Mouse (Mus musculus) urinary bladder, postnatal 25 days (tissue): Measurements from ENCODE around the gene Tpk1.
"Not testable (repeated sequence)": the region's sequence is repeated elsewhere in the genome, so short reads cannot be mapped to it uniquely, and the experiment has no call there.

Experiments used
- DNase-seq: peaks from one replicate; pipeline ENCODE4 v3.0.0; 2022; ENCODE audit warnings: low spot score

Tpk1 gene

GRCm38 (mm10) chr6:43522046-43522445 is 144.0 kb downstream of the Tpk1 start:
- no peak for DNase-seq

GRCm38 (mm10) chr6:43520218-43520617 is 145.9 kb downstream of the Tpk1 start:
- no peak for DNase-seq

GRCm38 (mm10) chr6:43518378-43518777 is 147.7 kb downstream of the Tpk1 start:
- no peak for DNase-seq

GRCm38 (mm10) chr6:43517316-43517655 is 148.8 kb downstream of the Tpk1 start:
- no peak for DNase-seq

GRCm38 (mm10) chr6:43516593-43517315 is 149.3 kb downstream of the Tpk1 start:
- DNase-seq = no peak

GRCm38 (mm10) chr6:43506686-43507385 is 159.2 kb downstream of the Tpk1 start:
- DNase-seq = not testable (repeated sequence)

- DNase-seq = no peak
These were observed 161.4 kb downstream of the Tpk1 start for GRCm38 (mm10) chr6:43504609-43505230.

- DNase-seq = no peak
These were observed 173.7 kb downstream of the Tpk1 start for GRCm38 (mm10) chr6:43492367-43492766.

GRCm38 (mm10) chr6:43486691-43487090 is 179.4 kb downstream of the Tpk1 start:
- DNase-seq = no peak

- DNase-seq = no peak
These were observed 185.4 kb downstream of the Tpk1 start for GRCm38 (mm10) chr6:43480687-43481086.

GRCm38 (mm10) chr6:43478810-43479209 is 187.3 kb downstream of the Tpk1 start:
- no peak for DNase-seq

GRCm38 (mm10) chr6:43476406-43476805 is 189.7 kb downstream of the Tpk1 start:
- no peak for DNase-seq

GRCm38 (mm10) chr6:43475921-43476320 is 190.2 kb downstream of the Tpk1 start:
- DNase-seq = no peak

- DNase-seq = no peak
These were observed 194.5 kb downstream of the Tpk1 start for GRCm38 (mm10) chr6:43471556-43471955.

- DNase-seq = no peak
These were observed 197.1 kb downstream of the Tpk1 start for GRCm38 (mm10) chr6:43468821-43469594.

- DNase-seq = no peak
These were observed 203.2 kb downstream of the Tpk1 start for GRCm38 (mm10) chr6:43462849-43463369.

GRCm38 (mm10) chr6:43462189-43462848 is 203.8 kb downstream of the Tpk1 start:
- DNase-seq = no peak

GRCm38 (mm10) chr6:43459082-43459481 is 207.0 kb downstream of the Tpk1 start:
- no peak for DNase-seq

- no peak for DNase-seq
These were observed 208.1 kb downstream of the Tpk1 start for GRCm38 (mm10) chr6:43457989-43458388.

- no peak for DNase-seq
These were observed 216.6 kb downstream of the Tpk1 start for GRCm38 (mm10) chr6:43449498-43449897.

GRCm38 (mm10) chr6:43445856-43446255 is 220.2 kb downstream of the Tpk1 start:
- DNase-seq = no peak

GRCm38 (mm10) chr6:43442191-43442590 is 223.9 kb downstream of the Tpk1 start:
- no peak for DNase-seq
